Mouse (Mus musculus) urinary bladder, adult 2 months (tissue): ENCODE results near the gene Olfm4. TPM values are rescaled to one million over a fixed set of nuclear protein-coding genes. Genes with fewer than 3 reads are reported as not detected.

Experiments used
- DNase-seq: peaks from one replicate; pipeline ENCODE4 v3.0.0; 2022; ENCODE audit warnings: low spot score
- polyA plus RNA-seq: library from polyadenylated mRNA; depleted of rRNA; stranded (reverse); fragments of >200 nt; gene quantifications from 2 replicates; pipeline ENCODE4 v1.2.3, GENCODE M21; 2012; rRNA removed

Gene Olfm4
- polyA plus RNA-seq, 1 experiment = not detected

DNA sequence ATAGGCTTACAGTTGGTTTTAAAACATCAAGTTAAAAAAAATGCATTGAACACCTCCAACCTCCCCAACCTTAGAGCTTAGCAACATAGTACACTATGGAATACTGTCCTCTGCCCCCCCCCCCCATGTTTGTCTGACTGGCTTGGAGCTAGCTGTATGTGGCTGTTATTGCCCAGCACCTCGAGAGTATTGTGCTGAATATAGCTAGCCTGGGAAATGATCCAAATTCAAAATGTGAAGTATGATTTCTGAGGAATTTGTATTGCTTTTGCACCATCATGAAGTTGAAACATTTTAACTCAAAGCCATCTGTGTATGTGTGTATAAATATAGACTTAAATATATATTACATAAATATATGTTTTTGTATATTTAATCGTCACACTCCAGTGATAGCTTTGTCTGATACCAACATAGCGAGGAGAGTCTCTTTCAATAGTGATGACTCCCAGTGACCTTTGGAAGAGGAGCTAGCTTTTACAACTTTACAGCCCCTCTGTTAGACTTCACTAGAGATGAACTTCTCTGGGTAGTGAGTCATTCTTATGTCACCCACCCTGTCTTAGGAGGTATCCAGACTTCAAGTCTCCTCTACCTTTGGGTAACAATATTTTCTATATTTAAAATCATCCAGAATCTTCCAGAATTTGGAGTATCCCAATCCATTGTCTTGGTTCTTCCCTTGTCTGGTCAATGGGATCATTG lies 45.6 kb downstream of the Olfm4 start:
- no peak for DNase-seq

DNA sequence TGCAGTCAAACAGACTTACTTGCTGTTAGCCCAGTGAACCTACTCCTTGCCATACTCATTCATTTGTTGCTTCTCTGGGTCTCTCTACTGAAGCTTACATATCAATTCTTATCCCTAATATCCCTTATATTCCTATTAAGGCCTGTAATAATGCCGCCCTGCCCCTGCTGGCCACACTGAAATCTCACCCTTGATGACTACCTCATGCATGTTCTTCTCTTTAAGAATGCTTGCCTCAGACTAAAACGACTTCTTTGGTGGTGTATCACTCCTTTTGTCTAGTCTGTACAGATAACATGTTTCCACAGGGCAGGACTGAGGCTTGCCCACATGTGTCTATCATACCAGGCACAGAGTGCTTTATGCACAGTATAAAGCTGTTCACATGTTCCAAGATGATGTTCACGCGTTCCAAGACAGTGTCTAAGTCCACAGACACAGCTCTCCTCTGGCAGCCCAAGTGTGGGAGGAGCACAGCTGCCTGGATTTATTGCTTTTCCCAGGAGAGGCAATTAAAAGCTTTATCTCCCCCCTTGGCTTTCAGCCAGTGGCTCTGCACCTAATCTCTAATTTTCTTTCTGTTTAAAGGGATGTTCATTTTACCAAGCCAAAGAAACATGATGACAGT lies 55.9 kb downstream of the Olfm4 start:
- DNase-seq = no peak

DNA sequence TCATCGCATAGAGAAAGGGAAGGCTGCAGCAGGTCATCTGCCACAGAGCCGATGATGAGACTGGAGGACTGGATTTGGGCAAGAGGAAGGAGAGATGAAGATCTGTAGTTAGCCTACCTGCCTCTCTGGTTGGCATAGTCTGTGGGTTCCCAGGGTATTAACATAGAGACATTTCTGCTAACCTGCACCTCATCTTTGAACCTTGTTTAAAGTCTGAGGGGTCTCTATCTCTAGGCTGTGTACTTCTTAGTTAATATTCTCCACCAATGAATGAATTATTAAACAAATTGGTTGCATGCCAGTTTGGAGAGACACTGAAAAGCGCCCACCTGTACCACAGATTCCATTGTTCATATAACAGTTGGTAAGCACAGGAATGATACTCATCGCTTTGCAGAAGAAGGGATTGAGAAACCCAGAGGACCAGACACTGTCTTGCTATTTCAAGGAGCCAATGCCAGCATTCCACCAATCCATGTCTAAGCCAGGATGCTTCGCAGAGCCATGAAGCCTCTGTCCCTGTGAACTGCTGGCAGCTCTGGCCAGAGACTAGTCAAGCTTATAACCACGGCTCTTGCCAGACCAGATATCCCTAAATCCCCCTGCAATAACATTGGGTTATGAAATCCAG lies 62.3 kb downstream of the Olfm4 start:
- DNase-seq = no peak

DNA sequence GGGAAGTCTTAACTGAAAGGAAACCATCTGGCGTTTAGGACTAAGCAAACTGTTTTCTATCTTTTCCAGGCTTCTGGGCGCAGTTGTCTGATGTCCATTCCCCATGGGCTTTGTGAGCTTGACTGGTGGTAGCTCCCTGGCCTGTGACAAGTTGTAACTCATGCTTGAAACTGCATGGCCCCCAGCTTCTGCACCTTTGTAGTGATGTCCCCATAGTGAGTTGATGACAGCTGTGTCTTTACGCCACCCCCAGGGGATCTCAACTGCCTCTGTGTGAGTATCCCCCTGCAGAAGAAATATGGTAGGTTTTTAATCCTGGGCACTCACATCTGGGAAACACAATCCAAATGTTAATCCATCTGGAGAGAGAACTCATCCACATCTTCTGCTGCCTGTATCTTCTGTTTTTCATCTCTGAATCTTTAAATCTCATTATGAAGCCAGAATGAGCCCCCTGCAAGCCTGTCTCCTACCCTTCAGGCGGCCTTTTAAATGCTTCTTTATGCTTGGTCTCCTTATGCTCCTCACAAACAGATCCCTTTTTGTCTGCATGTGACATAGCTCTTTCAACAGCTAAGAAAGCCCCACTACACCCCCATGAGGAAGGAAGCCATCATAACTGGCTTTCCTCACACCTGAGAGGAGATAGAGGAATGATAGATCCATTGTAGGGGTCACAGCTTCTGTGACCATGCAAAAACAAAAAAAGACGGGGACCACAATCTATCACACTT lies 63.7 kb downstream of the Olfm4 start:
- no peak for DNase-seq

DNA sequence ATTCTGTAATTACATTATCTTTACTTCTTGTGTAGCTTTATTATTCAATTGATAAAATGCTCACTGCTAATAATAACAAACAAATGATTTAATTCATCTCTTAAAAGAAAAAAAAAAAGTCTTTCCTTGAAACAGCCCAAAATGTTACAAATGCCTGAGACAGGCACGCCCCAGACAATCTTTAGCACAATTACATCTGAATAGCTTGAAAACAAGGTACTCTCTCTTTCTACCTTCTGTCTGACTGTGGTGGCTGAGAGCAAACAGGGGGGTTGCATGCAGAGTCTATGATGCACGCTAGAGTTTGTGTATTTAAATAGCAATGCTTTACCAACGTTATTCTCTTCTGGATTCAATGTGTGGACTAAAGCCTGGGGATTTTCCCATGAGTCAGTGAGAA lies 71.8 kb downstream of the Olfm4 start:
- no peak for DNase-seq

DNA sequence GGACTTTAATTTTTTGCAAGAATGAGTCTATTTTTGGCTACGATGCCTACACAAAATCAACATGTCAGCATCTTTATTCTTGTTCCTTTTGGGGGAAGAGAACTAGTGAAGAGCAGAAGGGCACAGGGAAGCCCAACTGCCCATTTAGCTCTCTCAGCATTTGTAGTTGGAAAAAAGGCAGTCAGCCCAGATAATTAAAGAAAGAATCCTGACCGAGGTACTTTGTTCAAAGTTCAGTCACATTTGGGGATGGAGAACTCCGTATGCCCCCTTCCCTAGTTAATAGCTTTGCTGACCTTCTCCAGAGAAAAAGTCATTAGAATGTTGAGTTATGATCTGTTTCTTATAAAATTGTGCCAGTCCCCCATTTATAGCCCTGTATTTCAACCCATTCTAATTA lies 77.8 kb downstream of the Olfm4 start:
- DNase-seq = no peak

DNA sequence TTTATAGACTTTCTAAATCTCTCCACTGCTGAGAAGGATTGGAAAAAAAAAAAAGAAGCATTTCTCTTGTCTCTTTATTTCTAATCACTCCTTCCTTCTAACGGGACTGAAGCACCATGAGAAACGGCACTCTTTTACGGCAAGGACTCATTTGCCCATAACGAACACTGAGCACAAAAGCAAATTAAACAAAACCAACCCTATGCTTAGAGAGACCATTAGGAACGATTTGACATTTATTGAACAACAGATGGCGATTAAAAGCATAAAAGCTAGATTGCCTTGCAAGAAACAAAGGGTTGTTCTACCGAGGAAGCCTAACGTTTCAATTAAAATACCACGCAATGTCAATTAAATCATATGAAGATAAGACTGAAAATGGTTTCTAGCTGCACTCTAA lies 79.0 kb downstream of the Olfm4 start:
- no peak for DNase-seq

DNA sequence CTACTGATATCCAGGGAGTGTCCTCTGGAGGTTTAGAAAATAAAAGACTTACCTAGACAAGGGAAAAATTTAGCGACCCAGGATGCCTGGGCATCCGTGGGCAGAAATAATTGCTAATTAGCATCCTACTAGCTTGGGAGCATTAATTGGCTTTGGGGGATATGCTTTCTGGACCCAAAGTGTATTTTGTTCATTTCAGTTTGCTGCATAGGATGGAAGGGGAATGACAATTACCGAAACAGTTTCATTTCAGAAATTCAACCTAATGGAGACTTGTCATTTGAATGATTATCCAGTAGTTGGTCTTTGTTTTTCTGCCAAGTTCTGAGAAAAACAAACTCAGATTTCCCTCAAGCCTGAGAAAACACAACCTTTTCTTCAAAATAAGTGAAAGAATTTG lies 86.7 kb downstream of the Olfm4 start:
- no peak for DNase-seq

Other genes with a start within 250 kb of the Olfm4 start
- gene Pcdh8, start 212.8 kb upstream of the Olfm4 start, polyA plus RNA-seq = 0.07 and 0.12 TPM in 2 replicates